Mouse (Mus musculus) cerebellum, adult 2 months (tissue): Measurements from ENCODE around the gene Itpkb.

Experiments used
- CTCF ChIP-seq: fragments of 200-500 bp; IDR thresholded peaks from 2 replicates; pipeline ENCODE4 v1.5.1; 2011; ENCODE audit warnings: low read depth, mild to moderate bottlenecking, control low read depth, low read length, moderate library complexity, borderline replicate concordance; ENCODE audit not compliant: insufficient read depth
- POLR2A ChIP-seq: fragments of 200-500 bp; IDR thresholded peaks from 2 replicates; pipeline ENCODE4 v1.6.1; 2011; ENCODE audit warnings: low read length, control low read depth, borderline replicate concordance; ENCODE audit not compliant: insufficient read depth

DNA sequence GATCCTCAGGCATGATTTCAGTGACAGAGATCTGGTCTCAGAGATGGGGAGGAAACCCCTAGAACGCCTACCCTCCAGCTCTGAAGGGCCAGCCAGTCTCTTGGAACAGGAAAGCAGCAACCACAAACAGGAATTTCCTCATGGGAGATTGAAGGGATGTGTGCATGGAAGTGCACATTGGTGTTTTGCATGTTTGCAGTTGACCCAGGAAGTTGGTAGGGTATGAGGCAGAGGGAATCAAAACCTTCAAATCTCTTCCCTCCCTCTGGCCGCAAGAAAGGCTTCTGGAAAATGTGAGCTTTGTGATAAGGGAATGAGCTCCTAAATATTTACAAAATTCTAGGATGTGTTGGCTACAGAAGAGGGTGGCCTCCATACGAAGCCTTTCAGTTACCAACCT, 33.0 kb downstream of the Itpkb start:
- TF ChIP-seq POLR2A: no peak
- TF ChIP-seq CTCF: no peak
